Comparison of ENCODE assay signal across 8 mouse cellular contexts in genomic region chr7:131897282-131897681, GRCm38 (mm10).
DNase-seq lines count a peak whose midpoint lies in the region; ATAC-seq and TF ChIP-seq lines count a peak whose summit lies in the region.

No protein-coding gene starts in this region.

- no peak overlapping the region for H3K4me2 ChIP-seq in forebrain, postnatal 0 days (ENCODE audit: low read depth)
- no peak overlapping the region for H3K4me2 ChIP-seq in forebrain, embryonic 12.5 days
- H3K4me2 ChIP-seq in liver, embryonic 14.5 days (ENCODE audit: low read depth) = no peak overlapping the region
- H3K4me2 ChIP-seq in liver, embryonic 12.5 days = no peak overlapping the region
- no peak overlapping the region for H3K4me2 ChIP-seq in forebrain, embryonic 13.5 days

- TF ChIP-seq EP300 in liver, embryonic 14.5 days (IDR thresholded peaks at IDR 0.05; ENCODE audit: low read depth) = no peak

- H3K4me3 ChIP-seq in forebrain, postnatal 0 days (ENCODE audit: low read depth, low read length) = no peak overlapping the region
- no peak overlapping the region for H3K4me3 ChIP-seq in forebrain, embryonic 12.5 days (replicated peaks)
- H3K4me3 ChIP-seq in liver, embryonic 14.5 days (ENCODE audit: insufficient read depth in 1 of 2, low read depth in 2 of 2, low read length in 2 of 2) = no peak overlapping the region
- no peak overlapping the region for H3K4me3 ChIP-seq in liver, embryonic 12.5 days
- no peak overlapping the region for H3K4me3 ChIP-seq in forebrain, embryonic 13.5 days

- 13% methylated on average over 4 of the region's 4 CpGs for WGBS in forebrain, postnatal 0 days
- WGBS in forebrain, embryonic 12.5 days = 19% methylated on average over 4 of the region's 4 CpGs
- 19% methylated on average over 4 of the region's 4 CpGs for WGBS in liver, embryonic 14.5 days (ENCODE audit: insufficient replicate concordance)
- WGBS in liver, embryonic 12.5 days (ENCODE audit: insufficient replicate concordance) = 19% methylated on average over 4 of the region's 4 CpGs
- WGBS in forebrain, embryonic 13.5 days = 15% methylated on average over 4 of the region's 4 CpGs

- peaks cover 6% of the 10 kb centered on the region; the same call in 1 of the 2 replicates for H3K4me1 ChIP-seq in forebrain, postnatal 0 days (ENCODE audit: insufficient read depth)
- H3K4me1 ChIP-seq in forebrain, embryonic 12.5 days = no peaks in the 10 kb centered on the region
- no peaks in the 10 kb centered on the region for H3K4me1 ChIP-seq in liver, embryonic 14.5 days (replicated peaks; ENCODE audit: control insufficient read depth in 2 of 2, insufficient read depth in 2 of 2, low read length in 1 of 2)
- H3K4me1 ChIP-seq in liver, embryonic 12.5 days = no peaks in the 10 kb centered on the region
- H3K4me1 ChIP-seq in forebrain, embryonic 13.5 days = no peaks in the 10 kb centered on the region

- no peak for ATAC-seq in forebrain, postnatal 0 days
- no peak for ATAC-seq in forebrain, embryonic 12.5 days (ENCODE audit: low FRiP score)
- ATAC-seq in liver, embryonic 14.5 days (ENCODE audit: insufficient read depth) = no peak
- no peak for ATAC-seq in liver, embryonic 12.5 days
- ATAC-seq in monocyte, adult 5-6 weeks (replicated peaks; ENCODE audit: insufficient number of reproducible peaks, low FRiP score, low TSS enrichment, poor library complexity, severe bottlenecking) = no peak
- no peak for ATAC-seq in forebrain, embryonic 13.5 days

- DNase-seq in forebrain, postnatal 0 days = peak; percentile 61
- DNase-seq in liver, embryonic 14.5 days (ENCODE audit: low read depth in 3 of 3, low spot score in 3 of 3) = no peak
- peak; percentile 58 for DNase-seq in cerebellum, adult 9-10 months
- DNase-seq in lung, postnatal 36 days = peak; percentile 2

- no peak overlapping the region for H3K27ac ChIP-seq in forebrain, postnatal 0 days (ENCODE audit: low read depth, low read length)
- no peak overlapping the region for H3K27ac ChIP-seq in forebrain, embryonic 12.5 days
- H3K27ac ChIP-seq in liver, embryonic 14.5 days = no peak overlapping the region
- no peak overlapping the region for H3K27ac ChIP-seq in liver, embryonic 12.5 days
- no peak overlapping the region for H3K27ac ChIP-seq in forebrain, embryonic 13.5 days

- no peak overlapping the region for H3K9ac ChIP-seq in forebrain, postnatal 0 days
- no peak overlapping the region for H3K9ac ChIP-seq in forebrain, embryonic 12.5 days
- H3K9ac ChIP-seq in liver, embryonic 14.5 days (replicated peaks) = no peak overlapping the region
- no peak overlapping the region for H3K9ac ChIP-seq in liver, embryonic 12.5 days
- H3K9ac ChIP-seq in forebrain, embryonic 13.5 days = no peak overlapping the region

- peak; percentile 65 for TF ChIP-seq CTCF in forebrain, postnatal 0 days (IDR thresholded peaks at IDR 0.05; ENCODE audit: low read depth)
- peak; percentile 16; the same call in 1 of the 2 replicates for TF ChIP-seq CTCF in liver, embryonic 14.5 days (IDR thresholded peaks at IDR 0.05; ENCODE audit: low read depth)

- H3K36me3 ChIP-seq in forebrain, postnatal 0 days (ENCODE audit: insufficient read depth) = no peaks in the 10 kb centered on the region
- H3K36me3 ChIP-seq in forebrain, embryonic 12.5 days (replicated peaks) = no peaks in the 10 kb centered on the region
- H3K36me3 ChIP-seq in liver, embryonic 14.5 days (replicated peaks; ENCODE audit: control insufficient read depth, insufficient read depth, low read depth) = no peaks in the 10 kb centered on the region
- H3K36me3 ChIP-seq in liver, embryonic 12.5 days = no peaks in the 10 kb centered on the region
- H3K36me3 ChIP-seq in forebrain, embryonic 13.5 days (ENCODE audit: poor library complexity, severe bottlenecking) = no peaks in the 10 kb centered on the region

- no peaks in the 10 kb centered on the region for H3K27me3 ChIP-seq in forebrain, postnatal 0 days (ENCODE audit: insufficient read depth, low read length)
- peaks cover 14% of the 10 kb centered on the region for H3K27me3 ChIP-seq in forebrain, embryonic 12.5 days
- no peaks in the 10 kb centered on the region for H3K27me3 ChIP-seq in liver, embryonic 14.5 days (ENCODE audit: control insufficient read depth, insufficient read depth, low read length)
- no peaks in the 10 kb centered on the region for H3K27me3 ChIP-seq in liver, embryonic 12.5 days (replicated peaks)
- peaks cover 2% of the 10 kb centered on the region for H3K27me3 ChIP-seq in forebrain, embryonic 13.5 days

- H3K9me3 ChIP-seq in forebrain, postnatal 0 days (ENCODE audit: low read length) = 0 out of 2 replicates have a peak, but pooled peaks cover 3% of the 10 kb centered on the region
- H3K9me3 ChIP-seq in forebrain, embryonic 12.5 days = peaks cover 9% of the 10 kb centered on the region
- no peaks in the 10 kb centered on the region for H3K9me3 ChIP-seq in liver, embryonic 14.5 days (ENCODE audit: control insufficient read depth, low read length)
- no peaks in the 10 kb centered on the region for H3K9me3 ChIP-seq in liver, embryonic 12.5 days (replicated peaks)
- H3K9me3 ChIP-seq in forebrain, embryonic 13.5 days (replicated peaks) = 0 out of 2 replicates have a peak, but pooled peaks cover 5% of the 10 kb centered on the region

Comparison
In these comparisons a context has a peak if more than half of its experiments do, and no peak if none do; other contexts are left out.
1. DNase-seq: peak in forebrain, postnatal 0 days (single experiment), cerebellum, adult 9-10 months (single experiment) and lung, postnatal 36 days (single experiment); none in liver, embryonic 14.5 days (0 of 3).